Mouse (Mus musculus): ENCODE results near the gene Efcab7. TPM values are rescaled to one million over a fixed set of nuclear protein-coding genes. Genes with fewer than 3 reads are reported as not detected.

The Efcab7 gene
- polyA plus RNA-seq, 1 experiment = 4.0 TPM

- TF ChIP-seq CTCF (IDR thresholded peaks at IDR 0.05; ENCODE audit: insufficient read depth, low read length) = no peak
- no peak for TF ChIP-seq POLR2A (IDR thresholded peaks at IDR 0.05; ENCODE audit: borderline replicate concordance, extremely low read depth, low read depth, low read length)
- Histone ChIP-seq H3K4me3 (replicated peaks; ENCODE audit: extremely low read depth, low read depth, low read length) (no peak overlapping the region), H3K4me1 (ENCODE audit: control insufficient read depth, insufficient read depth, low read length) (no peaks in the 10 kb centered on the region; the same call in 1 of the 2 replicates)
- WGBS = 83% methylated on average over 4 of the region's 4 CpGs
- DNase-seq = no peak
Observed at GRCm38 (mm10) chr4:99957186-99957585, 128.2 kb downstream of the Efcab7 start.

DNA sequence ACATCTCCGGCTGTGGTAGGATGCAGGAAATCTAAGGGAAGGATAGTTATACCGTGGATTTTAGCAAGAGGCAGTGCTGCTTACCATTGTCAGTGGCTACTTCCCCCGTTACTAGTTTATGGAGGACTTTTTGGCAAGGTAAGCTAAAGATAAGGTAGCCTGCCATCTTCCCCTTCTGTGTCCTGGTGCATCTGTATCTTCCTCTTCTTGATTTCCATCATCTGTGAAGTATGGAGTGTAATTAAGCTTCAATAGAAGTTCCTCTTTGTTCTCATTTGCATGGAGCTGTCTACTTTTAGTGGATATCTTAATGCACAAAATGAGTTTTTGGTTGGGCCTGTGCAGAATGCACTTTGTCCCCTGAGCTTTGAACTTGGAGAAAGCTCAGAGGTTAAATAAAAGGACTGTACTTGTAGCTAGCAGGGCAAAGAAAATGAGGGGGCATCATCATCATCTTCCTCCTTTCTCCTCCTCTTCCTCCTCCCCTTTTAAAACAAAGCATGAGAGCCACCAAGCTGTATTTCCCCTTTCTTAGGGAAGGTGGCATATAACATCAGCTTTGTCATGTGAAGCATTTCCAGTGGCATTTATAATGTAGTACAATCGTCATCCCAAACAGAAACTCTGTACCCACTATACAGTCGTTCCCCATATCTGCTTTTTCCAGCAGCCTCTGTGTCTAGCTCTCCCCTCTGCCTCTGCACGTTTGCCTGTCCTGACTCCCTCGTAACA, 129.3 kb downstream of the Efcab7 start:
- WGBS = 73% methylated on average over 7 of the region's 7 CpGs
- TF ChIP-seq CTCF (IDR thresholded peaks at IDR 0.05; ENCODE audit: insufficient read depth, low read length) (no peak), POLR2A (IDR thresholded peaks at IDR 0.05; ENCODE audit: borderline replicate concordance, extremely low read depth, low read depth, low read length) (no peak)
- H3K4me3 ChIP-seq (replicated peaks; ENCODE audit: extremely low read depth, low read depth, low read length) = no peak overlapping the region
- DNase-seq = no peak
- no peaks in the 10 kb centered on the region; the same call in 1 of the 2 replicates for H3K4me1 ChIP-seq (ENCODE audit: control insufficient read depth, insufficient read depth, low read length)

GRCm38 (mm10) chr4:99959308-99959707, 130.3 kb downstream of the Efcab7 start:
- Histone ChIP-seq H3K4me1 (ENCODE audit: control insufficient read depth, insufficient read depth, low read length) (no peaks in the 10 kb centered on the region; the same call in 1 of the 2 replicates), H3K4me3 (replicated peaks; ENCODE audit: extremely low read depth, low read depth, low read length) (no peak overlapping the region)
- TF ChIP-seq CTCF (IDR thresholded peaks at IDR 0.05; ENCODE audit: insufficient read depth, low read length) (no peak), POLR2A (IDR thresholded peaks at IDR 0.05; ENCODE audit: borderline replicate concordance, extremely low read depth, low read depth, low read length) (no peak)
- DNase-seq = no peak
- 50% methylated on average over 3 of the region's 3 CpGs for WGBS

Other genes starting within 250 kb of the Efcab7 start
- gene Foxd3, start 172.9 kb upstream of the Efcab7 start, polyA plus RNA-seq (2012; rRNA removed) = 0.28 and 0.62 TPM in 2 replicates
- gene Alg6, start 113.5 kb upstream of the Efcab7 start, polyA plus RNA-seq (2012; rRNA removed) = 1.7 and 4.6 TPM in 2 replicates
- 31.4 and 45.2 TPM in 2 replicates for gene Pgm1, start 100.2 kb downstream of the Efcab7 start, polyA plus RNA-seq (2012; rRNA removed)
- 0.38 and 0.52 TPM in 2 replicates for gene Itgb3bp, start 100.6 kb downstream of the Efcab7 start, polyA plus RNA-seq (2012; rRNA removed)

Measured in lung, adult 2 months (tissue).